25 mouse cellular contexts compared by ENCODE assay signal in the genomic region with DNA sequence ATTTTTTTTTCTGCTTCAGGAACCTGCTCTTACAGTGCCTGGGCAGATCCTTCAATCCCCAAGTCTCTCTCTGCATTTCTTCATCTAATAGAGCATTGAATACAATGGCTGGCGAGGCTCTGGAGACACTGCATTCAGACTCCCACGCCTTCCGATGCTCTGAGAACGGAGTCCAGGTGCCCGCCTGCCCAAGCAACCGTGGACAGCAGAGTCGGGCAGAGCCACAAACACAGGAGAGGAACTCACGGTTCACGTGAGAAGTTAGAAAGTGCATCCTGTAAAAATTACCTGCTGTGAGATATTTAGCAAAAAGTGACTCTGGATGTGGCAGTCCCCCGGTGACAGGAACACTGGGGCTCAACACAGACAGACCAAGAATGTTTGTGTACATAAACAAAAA.
"Had no signal": no experiment of that assay in that cellular context is flagged by ENCODE, and none has a peak within 500 bp of the region (broad histone marks: within the 10 kb centered on the region; RNA-seq: fewer than 3 reads in every experiment).

No protein-coding gene starts in this region.

- H3K4me2 ChIP-seq: limb, embryonic 12.5 days; limb, embryonic 15.5 days; lung, embryonic 15.5 days; midbrain, embryonic 11.5 days; midbrain, embryonic 15.5 days; neural tube, embryonic 13.5 days; stomach, embryonic 15.5 days had no signal

- H3K4me3 ChIP-seq: layer of hippocampus, adult 2 months; limb, embryonic 12.5 days; limb, embryonic 15.5 days; lung, embryonic 15.5 days; megakaryocyte, embryonic 14.5 days; midbrain, embryonic 15.5 days; neural tube, embryonic 13.5 days; stomach, embryonic 15.5 days had no signal

- H3K9me3 ChIP-seq: limb, embryonic 12.5 days; limb, embryonic 15.5 days; lung, embryonic 15.5 days; midbrain, embryonic 15.5 days; neural tube, embryonic 13.5 days; stomach, embryonic 15.5 days had no signal

- H3K4me1 ChIP-seq: limb, embryonic 12.5 days; limb, embryonic 15.5 days; lung, embryonic 15.5 days; megakaryocyte, embryonic 14.5 days; midbrain, embryonic 15.5 days; neural tube, embryonic 13.5 days; stomach, embryonic 15.5 days had no signal

- ATAC-seq: inflammation-experienced regulatory T-cells, adult 6 months; intestine, embryonic 16.5 days; midbrain, embryonic 15.5 days had no signal

- H3K27ac ChIP-seq: kidney, postnatal 0 days; layer of hippocampus, adult 2 months; limb, embryonic 12.5 days; limb, embryonic 15.5 days; liver, embryonic 14.5 days; lung, embryonic 15.5 days; midbrain, embryonic 15.5 days; neural tube, embryonic 13.5 days; stomach, embryonic 15.5 days had no signal

- H3K27me3 ChIP-seq: limb, embryonic 12.5 days; limb, embryonic 15.5 days; lung, embryonic 15.5 days; midbrain, embryonic 15.5 days; neural tube, embryonic 13.5 days; stomach, embryonic 15.5 days had no signal

- H3K36me3 ChIP-seq: limb, embryonic 12.5 days; limb, embryonic 15.5 days; lung, embryonic 15.5 days; midbrain, embryonic 15.5 days; neural tube, embryonic 13.5 days; stomach, embryonic 15.5 days had no signal

- DNase-seq: kidney, adult 18-20 months; kidney, adult 9 months; kidney, postnatal 25 days; layer of hippocampus, adult 9-11 months; lung, adult 18-20 months; lung, postnatal 10 days; lung, postnatal 36 days; right cerebral cortex, adult 18-20 months; right cerebral cortex, postnatal 14 days; right cerebral cortex, postnatal 4 days; spleen, adult 18-20 months; thymus, postnatal 25 days had no signal

- H3K9ac ChIP-seq: limb, embryonic 12.5 days; limb, embryonic 15.5 days; liver, embryonic 14.5 days; lung, embryonic 15.5 days; midbrain, embryonic 15.5 days; neural tube, embryonic 13.5 days; stomach, embryonic 15.5 days had no signal
